Mouse (Mus musculus) spleen, adult 2 months (tissue): ENCODE measurements around the gene Gfral.

Experiments
- CTCF ChIP-seq: fragments of 200-500 bp; IDR thresholded peaks from 2 replicates; pipeline ENCODE4 v1.5.1; 2011; ENCODE audit warnings: mild to moderate bottlenecking, inconsistent platforms; ENCODE audit not compliant: insufficient read depth, insufficient read length, insufficient replicate concordance; ENCODE audit errors: extremely low read depth
- POLR2A ChIP-seq: fragments of 200-500 bp; IDR thresholded peaks from 2 replicates; pipeline ENCODE4 v1.6.1; 2011; ENCODE audit warnings: low read depth, low read length, inconsistent platforms

DNA sequence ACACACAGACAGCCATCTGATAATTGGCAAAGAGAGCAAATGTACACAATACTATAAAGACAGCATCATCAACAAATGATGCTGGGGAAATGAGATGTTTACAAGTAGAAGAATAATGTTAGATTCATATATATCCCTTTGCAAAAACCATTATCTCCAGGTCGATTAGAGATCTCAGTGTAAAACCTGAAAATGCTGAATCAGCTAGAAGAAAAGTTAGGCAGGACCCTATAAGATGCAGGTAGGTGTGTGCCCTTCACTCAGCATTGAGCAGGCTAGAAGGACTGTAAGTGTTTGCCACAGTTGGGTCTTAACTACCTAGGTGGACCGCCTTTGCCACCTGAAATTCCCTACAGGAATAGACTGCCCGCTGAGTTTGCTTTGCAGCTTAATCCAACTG lies 67.9 kb downstream of the Gfral start:
- no peak for TF ChIP-seq CTCF
- TF ChIP-seq POLR2A = no peak
